Mouse (Mus musculus): ENCODE measurements at regions not wholly inside any gene's neighbourhood (a gene's known extent, or its start where the extent isn't known, plus 50 kb on each side); places are given as distances from the start of the nearest gene placed in this dataset.

DNA sequence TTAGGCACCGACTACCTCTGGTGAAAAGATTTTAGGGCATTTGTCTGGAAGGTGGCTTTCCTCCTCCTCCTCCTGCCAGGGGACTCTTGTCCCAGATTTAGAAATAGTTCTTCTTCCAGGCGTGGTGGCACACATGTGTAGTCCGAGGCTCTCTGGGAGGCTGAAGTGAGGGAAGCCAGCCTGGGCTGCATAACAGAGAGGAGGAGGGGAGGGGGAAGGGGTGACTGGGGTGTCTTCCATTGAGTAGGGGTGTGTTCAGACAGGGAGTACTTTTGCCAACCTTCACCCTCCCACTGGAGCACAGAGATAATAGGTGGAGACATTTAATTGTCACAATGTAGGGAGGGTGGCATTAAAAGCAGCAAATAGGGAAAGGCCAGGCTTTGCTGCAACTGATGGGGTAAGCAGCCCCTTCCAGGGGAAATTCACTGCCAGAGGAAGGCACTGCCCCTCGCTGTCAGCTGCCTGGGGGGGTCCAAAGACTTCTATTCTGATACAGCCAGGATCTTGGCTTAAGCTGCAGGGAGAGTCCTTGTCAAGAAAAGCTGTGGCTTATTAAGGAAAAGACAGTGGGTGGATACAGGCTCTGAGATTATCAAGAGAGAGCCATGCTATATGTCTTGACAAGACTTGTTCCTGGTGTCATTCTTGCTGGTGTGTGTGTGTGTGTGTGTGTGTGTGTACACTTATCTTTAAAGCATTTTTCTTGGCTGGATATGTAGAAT lies 83.9 kb downstream of the Bbs10 start:
- no peaks in the 10 kb centered on the region for H3K36me3 ChIP-seq (ENCODE audit: control insufficient read depth, insufficient read depth, low read length)
- H3K4me1 ChIP-seq (ENCODE audit: control insufficient read depth, insufficient read depth, low read length): no peaks in the 10 kb centered on the region
- no peaks in the 10 kb centered on the region for H3K9me3 ChIP-seq (ENCODE audit: control insufficient read depth, low read length)
- no peak for ATAC-seq (ENCODE audit: insufficient number of reproducible peaks, low FRiP score, low TSS enrichment, low read depth)
- H3K27me3 ChIP-seq (ENCODE audit: control insufficient read depth, insufficient read depth, low read length): no peaks in the 10 kb centered on the region
- WGBS: 28% methylated on average over 4 of the region's 4 CpGs
- DNase-seq (ENCODE audit: low spot score): no peak
- H3K27ac ChIP-seq (replicated peaks; ENCODE audit: low read depth, low read length): no peak overlapping the region
- H3K4me3 ChIP-seq (ENCODE audit: low read depth, low read length): no peak overlapping the region
- H3K9ac ChIP-seq (ENCODE audit: low read length): no peak overlapping the region
- H3K4me2 ChIP-seq (ENCODE audit: low read depth, severe bottlenecking): no peak overlapping the region

DNA sequence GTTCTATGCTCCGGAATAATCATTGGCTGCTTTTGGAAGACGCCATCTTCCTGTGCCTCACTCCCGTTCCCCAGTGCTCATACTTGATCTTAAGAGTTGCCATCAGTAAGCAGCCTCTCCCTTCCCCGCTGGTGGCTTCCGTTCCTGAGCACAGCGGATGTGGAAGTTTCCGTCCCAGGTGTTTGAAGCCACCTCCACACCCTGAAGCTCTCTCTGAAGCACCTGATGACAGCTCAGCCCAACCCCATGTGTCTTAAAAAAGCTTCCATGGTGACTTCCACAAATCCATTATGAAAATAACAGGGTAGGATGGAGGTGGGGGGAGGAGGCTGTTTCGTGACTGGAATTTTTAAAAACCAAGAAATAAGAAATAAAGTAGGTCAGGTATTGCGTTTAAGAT lies 87.1 kb downstream of the Bbs10 start:
- H3K4me2 ChIP-seq (ENCODE audit: low read depth, severe bottlenecking): no peak overlapping the region
- ATAC-seq (ENCODE audit: insufficient number of reproducible peaks, low FRiP score, low TSS enrichment, low read depth): no peak
- no peaks in the 10 kb centered on the region for H3K36me3 ChIP-seq (ENCODE audit: control insufficient read depth, insufficient read depth, low read length)
- H3K9ac ChIP-seq (ENCODE audit: low read length): no peak overlapping the region
- WGBS: 85% methylated on average over 9 of the region's 9 CpGs
- H3K27me3 ChIP-seq (ENCODE audit: control insufficient read depth, insufficient read depth, low read length): no peaks in the 10 kb centered on the region
- H3K4me1 ChIP-seq (ENCODE audit: control insufficient read depth, insufficient read depth, low read length): 0 out of 2 replicates have a peak, but pooled peaks cover 3% of the 10 kb centered on the region
- H3K4me3 ChIP-seq (ENCODE audit: low read depth, low read length): no peak overlapping the region
- no peak overlapping the region for H3K27ac ChIP-seq (replicated peaks; ENCODE audit: low read depth, low read length)
- no peaks in the 10 kb centered on the region for H3K9me3 ChIP-seq (ENCODE audit: control insufficient read depth, low read length)
- DNase-seq (ENCODE audit: low spot score): no peak

DNA sequence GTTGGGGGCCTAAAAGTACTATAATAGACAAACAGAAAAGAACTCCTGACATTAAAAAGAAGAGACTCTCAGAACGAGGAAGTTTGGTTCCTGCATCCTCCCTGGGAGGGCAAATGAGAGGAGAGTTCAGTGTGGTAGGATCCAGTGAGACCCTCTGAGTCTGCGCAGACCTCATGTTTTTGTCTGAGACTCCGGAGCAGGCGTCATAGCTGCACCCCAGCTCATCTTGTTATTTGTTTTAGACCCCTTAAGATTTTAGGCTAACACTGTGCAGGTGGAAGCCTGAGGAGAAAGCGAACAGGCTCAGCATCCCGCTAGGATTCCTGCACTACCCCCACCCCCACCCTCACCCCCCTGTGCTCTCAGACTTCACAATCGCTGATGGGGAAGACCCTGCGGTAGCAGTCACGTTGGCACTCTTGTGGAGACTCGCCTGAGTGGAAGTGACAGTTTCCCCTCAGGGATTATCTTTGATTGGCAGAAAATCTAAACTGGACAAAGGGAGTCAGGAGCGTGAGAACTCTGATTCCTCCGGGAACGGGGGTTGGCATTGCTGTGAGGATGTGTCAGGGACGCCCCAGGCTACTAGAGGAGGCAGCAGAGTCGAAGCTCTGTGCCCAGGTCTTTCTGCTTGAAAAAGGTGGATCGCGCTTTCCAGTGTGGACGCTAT lies 85.0 kb upstream of the Nap1l1 start:
- no peaks in the 10 kb centered on the region for H3K36me3 ChIP-seq (ENCODE audit: control insufficient read depth, insufficient read depth, low read length)
- ATAC-seq (ENCODE audit: insufficient number of reproducible peaks, low FRiP score, low TSS enrichment, low read depth): no peak
- 0 out of 2 replicates have a peak, but pooled peaks cover 3% of the 10 kb centered on the region for H3K4me1 ChIP-seq (ENCODE audit: control insufficient read depth, insufficient read depth, low read length)
- no peaks in the 10 kb centered on the region for H3K27me3 ChIP-seq (ENCODE audit: control insufficient read depth, insufficient read depth, low read length)
- H3K4me3 ChIP-seq (ENCODE audit: low read depth, low read length): no peak overlapping the region
- H3K9ac ChIP-seq (ENCODE audit: low read length): no peak overlapping the region
- 64% methylated on average over 18 of the region's 18 CpGs for WGBS
- no peak for DNase-seq (ENCODE audit: low spot score)
- H3K9me3 ChIP-seq (ENCODE audit: control insufficient read depth, low read length): no peaks in the 10 kb centered on the region
- no peak overlapping the region for H3K4me2 ChIP-seq (ENCODE audit: low read depth, severe bottlenecking)
- H3K27ac ChIP-seq (replicated peaks; ENCODE audit: low read depth, low read length): no peak overlapping the region

DNA sequence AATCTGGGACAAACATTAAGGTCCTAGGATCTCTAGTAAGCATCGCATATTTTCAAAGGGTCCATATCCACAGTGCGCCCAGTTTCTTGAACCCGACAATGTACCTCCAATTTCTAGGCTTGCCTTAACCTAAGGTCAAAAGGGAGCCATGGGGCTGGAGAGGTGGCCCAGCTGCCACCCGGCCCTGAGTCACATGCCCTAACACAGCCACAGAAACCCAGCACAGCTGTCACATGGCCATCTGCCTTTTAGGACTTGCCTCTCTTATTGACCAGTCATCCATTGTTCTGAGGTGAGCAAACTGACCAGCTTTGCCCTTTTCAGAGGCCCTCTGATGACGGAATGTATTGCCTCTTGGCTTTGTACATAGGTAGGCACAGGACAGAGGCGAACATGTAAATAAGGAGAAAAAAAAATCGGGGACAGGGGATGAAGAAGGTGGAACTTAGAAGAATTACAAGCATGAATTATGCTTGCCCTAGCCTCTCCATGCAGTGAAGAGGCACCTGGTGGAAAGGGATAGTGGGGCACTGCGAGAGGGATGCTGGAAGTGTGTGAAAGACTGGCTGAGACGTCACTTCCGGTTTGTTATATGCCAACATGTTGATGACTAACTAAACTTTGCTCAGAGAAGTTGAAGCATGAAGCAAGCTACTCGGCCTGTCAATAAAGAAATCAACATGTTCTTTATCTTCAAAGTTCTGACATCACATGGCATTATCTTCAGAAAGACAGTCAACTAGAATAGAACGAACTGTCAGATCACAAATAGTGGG lies 84.3 kb upstream of the Nap1l1 start:
- WGBS: 88% methylated on average over 12 of the region's 12 CpGs
- no peak overlapping the region for H3K9ac ChIP-seq (ENCODE audit: low read length)
- no peak overlapping the region for H3K4me2 ChIP-seq (ENCODE audit: low read depth, severe bottlenecking)
- no peaks in the 10 kb centered on the region for H3K36me3 ChIP-seq (ENCODE audit: control insufficient read depth, insufficient read depth, low read length)
- ATAC-seq (ENCODE audit: insufficient number of reproducible peaks, low FRiP score, low TSS enrichment, low read depth) (no peak), DNase-seq (ENCODE audit: low spot score) (no peak)
- no peak overlapping the region for H3K4me3 ChIP-seq (ENCODE audit: low read depth, low read length)
- H3K27ac ChIP-seq (replicated peaks; ENCODE audit: low read depth, low read length): no peak overlapping the region
- H3K4me1 ChIP-seq (ENCODE audit: control insufficient read depth, insufficient read depth, low read length): 0 out of 2 replicates have a peak, but pooled peaks cover 3% of the 10 kb centered on the region
- H3K9me3 ChIP-seq (ENCODE audit: control insufficient read depth, low read length): no peaks in the 10 kb centered on the region
- H3K27me3 ChIP-seq (ENCODE audit: control insufficient read depth, insufficient read depth, low read length): no peaks in the 10 kb centered on the region

DNA sequence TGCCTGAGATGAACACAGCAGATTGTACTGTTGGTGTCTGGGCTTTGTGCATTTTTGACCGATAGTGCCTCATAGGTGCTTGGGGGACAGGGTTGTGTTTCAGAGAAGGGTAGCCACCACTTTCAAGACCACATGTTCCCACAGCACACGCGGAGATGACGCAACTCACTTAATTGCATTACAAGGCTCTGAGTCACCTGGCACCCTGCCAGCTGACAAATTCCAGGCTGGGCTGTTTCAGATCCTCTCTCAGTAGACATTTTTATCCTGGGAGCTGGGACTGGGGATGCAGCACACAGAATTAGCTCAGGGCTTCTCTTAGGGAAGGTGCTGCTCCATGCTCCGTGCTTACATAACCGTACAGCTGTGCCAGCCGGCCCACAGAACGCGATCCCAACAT lies 83.1 kb upstream of the Nap1l1 start:
- Histone ChIP-seq H3K4me2 (ENCODE audit: low read depth, severe bottlenecking) (no peak overlapping the region), H3K4me3 (ENCODE audit: low read depth, low read length) (no peak overlapping the region), H3K9me3 (ENCODE audit: control insufficient read depth, low read length) (no peaks in the 10 kb centered on the region), H3K27ac (replicated peaks; ENCODE audit: low read depth, low read length) (no peak overlapping the region), H3K36me3 (ENCODE audit: control insufficient read depth, insufficient read depth, low read length) (no peaks in the 10 kb centered on the region), H3K4me1 (ENCODE audit: control insufficient read depth, insufficient read depth, low read length) (0 out of 2 replicates have a peak, but pooled peaks cover 3% of the 10 kb centered on the region), H3K9ac (ENCODE audit: low read length) (no peak overlapping the region), H3K27me3 (ENCODE audit: control insufficient read depth, insufficient read depth, low read length) (no peaks in the 10 kb centered on the region)
- ATAC-seq (ENCODE audit: insufficient number of reproducible peaks, low FRiP score, low TSS enrichment, low read depth) (peak; percentile 66), DNase-seq (ENCODE audit: low spot score) (peak; percentile 73)
- 65% methylated on average over 9 of the region's 9 CpGs for WGBS

DNA sequence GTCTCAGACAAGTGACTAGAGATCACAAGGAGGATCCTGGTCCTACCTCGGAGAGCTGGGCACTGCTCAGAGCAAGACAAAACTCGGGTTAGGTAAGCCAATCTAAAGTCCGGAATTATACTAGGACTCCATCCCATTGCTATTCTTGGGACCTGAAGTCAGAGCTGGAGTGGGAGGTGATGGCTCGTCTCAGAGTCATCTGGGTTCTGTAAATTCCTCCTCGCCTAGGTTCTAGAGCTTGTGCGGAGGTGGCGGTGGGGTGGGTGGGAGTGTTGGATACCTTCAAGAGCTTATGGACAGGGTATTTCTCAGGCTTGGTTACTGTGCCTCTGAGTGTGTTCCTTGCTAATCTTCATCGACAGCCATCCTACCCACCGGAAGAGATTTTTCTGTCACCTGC lies 78.6 kb upstream of the Nap1l1 start:
- H3K9ac ChIP-seq (ENCODE audit: low read length): no peak overlapping the region
- H3K4me3 ChIP-seq (ENCODE audit: low read depth, low read length): no peak overlapping the region
- no peak overlapping the region for H3K4me2 ChIP-seq (ENCODE audit: low read depth, severe bottlenecking)
- ATAC-seq (ENCODE audit: insufficient number of reproducible peaks, low FRiP score, low TSS enrichment, low read depth): no peak
- DNase-seq (ENCODE audit: low spot score): no peak
- H3K9me3 ChIP-seq (ENCODE audit: control insufficient read depth, low read length): no peaks in the 10 kb centered on the region
- no peaks in the 10 kb centered on the region for H3K27me3 ChIP-seq (ENCODE audit: control insufficient read depth, insufficient read depth, low read length)
- H3K27ac ChIP-seq (replicated peaks; ENCODE audit: low read depth, low read length): no peak overlapping the region
- 94% methylated on average over 9 of the region's 9 CpGs for WGBS
- H3K4me1 ChIP-seq (ENCODE audit: control insufficient read depth, insufficient read depth, low read length): 0 out of 2 replicates have a peak, but pooled peaks cover 3% of the 10 kb centered on the region
- H3K36me3 ChIP-seq (ENCODE audit: control insufficient read depth, insufficient read depth, low read length): no peaks in the 10 kb centered on the region

DNA sequence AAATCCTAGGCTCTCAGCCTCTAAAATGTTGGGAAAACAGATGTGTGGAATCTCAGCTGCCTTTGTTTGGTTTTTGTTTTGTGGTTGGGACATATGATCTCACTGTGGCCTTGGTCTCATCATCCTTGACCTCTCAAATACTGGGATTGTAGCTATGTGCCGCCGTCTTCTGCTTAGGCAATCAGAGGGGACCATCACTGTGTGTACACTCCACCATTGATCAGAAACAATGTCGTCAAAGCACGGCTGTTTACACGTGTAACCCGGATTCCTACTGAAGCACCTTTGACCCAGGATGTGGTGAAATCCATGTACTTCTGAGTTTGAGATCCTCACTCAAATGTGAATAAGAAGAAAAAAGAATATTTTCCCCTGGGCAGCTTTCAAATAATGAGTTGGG lies 68.0 kb upstream of the Nap1l1 start:
- no peaks in the 10 kb centered on the region for H3K4me1 ChIP-seq (ENCODE audit: control insufficient read depth, insufficient read depth, low read length)
- no peak overlapping the region for H3K4me2 ChIP-seq (ENCODE audit: low read depth, severe bottlenecking)
- no peak overlapping the region for H3K9ac ChIP-seq (ENCODE audit: low read length)
- 96% methylated on average over 6 of the region's 6 CpGs for WGBS
- DNase-seq (ENCODE audit: low spot score) (no peak), ATAC-seq (ENCODE audit: insufficient number of reproducible peaks, low FRiP score, low TSS enrichment, low read depth) (no peak)
- H3K27me3 ChIP-seq (ENCODE audit: control insufficient read depth, insufficient read depth, low read length): no peaks in the 10 kb centered on the region
- H3K36me3 ChIP-seq (ENCODE audit: control insufficient read depth, insufficient read depth, low read length): no peaks in the 10 kb centered on the region
- H3K27ac ChIP-seq (replicated peaks; ENCODE audit: low read depth, low read length): no peak overlapping the region
- no peak overlapping the region for H3K4me3 ChIP-seq (ENCODE audit: low read depth, low read length)
- H3K9me3 ChIP-seq (ENCODE audit: control insufficient read depth, low read length): no peaks in the 10 kb centered on the region

DNA sequence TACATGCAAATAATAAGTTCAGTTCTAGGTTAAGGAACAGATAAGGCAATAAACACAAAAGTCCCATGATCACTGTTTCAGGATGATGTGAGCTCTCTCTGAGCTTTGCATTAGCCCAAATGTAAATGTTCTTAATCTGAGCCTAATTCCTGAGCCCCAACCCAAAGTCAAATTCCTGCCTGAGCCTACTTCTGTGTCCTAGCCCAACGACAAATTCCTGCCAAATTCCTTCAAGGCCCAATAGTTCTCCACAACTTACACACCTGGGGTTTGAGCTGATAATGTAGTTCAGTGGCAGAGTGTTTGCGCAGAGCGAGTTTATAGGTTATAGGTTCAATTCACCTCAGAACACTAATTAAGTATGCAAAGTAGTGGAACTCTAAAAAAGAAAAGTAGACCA lies 64.1 kb upstream of the Nap1l1 start:
- 74% methylated on average over 3 of the region's 3 CpGs for WGBS
- Histone ChIP-seq H3K4me2 (ENCODE audit: low read depth, severe bottlenecking) (no peak overlapping the region), H3K4me3 (ENCODE audit: low read depth, low read length) (no peak overlapping the region), H3K4me1 (ENCODE audit: control insufficient read depth, insufficient read depth, low read length) (no peaks in the 10 kb centered on the region), H3K36me3 (ENCODE audit: control insufficient read depth, insufficient read depth, low read length) (no peaks in the 10 kb centered on the region), H3K9me3 (ENCODE audit: control insufficient read depth, low read length) (no peaks in the 10 kb centered on the region), H3K27me3 (ENCODE audit: control insufficient read depth, insufficient read depth, low read length) (no peaks in the 10 kb centered on the region), H3K9ac (ENCODE audit: low read length) (no peak overlapping the region), H3K27ac (replicated peaks; ENCODE audit: low read depth, low read length) (no peak overlapping the region)
- no peak for ATAC-seq (ENCODE audit: insufficient number of reproducible peaks, low FRiP score, low TSS enrichment, low read depth)
- no peak for DNase-seq (ENCODE audit: low spot score)

Measured in limb, embryonic 11.5 days (tissue).